Mouse (Mus musculus) macrophage (primary cell): ENCODE results near the gene Ndufv2. TPM values are rescaled to one million over a fixed set of nuclear protein-coding genes. Genes with fewer than 3 reads are reported as not detected.

Source experiments
- H3K27ac ChIP-seq: fragments of 350-480 bp; formaldehyde crosslinking; 2 replicates; pipeline ENCODE4 v1.9.0; 2021
- H3K36me3 ChIP-seq: fragments of 350-480 bp; formaldehyde crosslinking; 2 replicates; pipeline ENCODE4 v1.9.0; 2021; ENCODE audit errors: inconsistent target
- H3K4me3 ChIP-seq: fragments of 350-480 bp; formaldehyde crosslinking; 2 replicates; pipeline ENCODE4 v1.9.0; 2021; ENCODE audit errors: inconsistent target
- H3K79me2 ChIP-seq: fragments of 350-480 bp; formaldehyde crosslinking; 2 replicates; pipeline ENCODE4 v1.9.0; 2021; ENCODE audit errors: inconsistent target
- WGBS: methylation state at CpG from one replicate; pipeline ENCODE4 v1.1.7; 2026; ENCODE audit warnings: inconsistent platforms; ENCODE audit not compliant: missing documents; 5-methylcytosine and 5-hydroxymethylcytosine counted together
- polyA plus RNA-seq: library from polyadenylated mRNA; stranded (reverse); fragments of 250-400 nt; gene quantifications from 3 replicates; pipeline ENCODE4 v1.2.4, GENCODE M21; 2018; ENCODE audit warnings: inconsistent platforms

Gene Ndufv2
- polyA plus RNA-seq, 1 experiment from 2014 or later = 93.9 TPM

GRCm38 (mm10) chr17:66106601-66107267 lies 5.4 kb upstream of the Ndufv2 start:
- WGBS = 41% methylated on average over 7 of the region's 10 CpGs
- Histone ChIP-seq H3K27ac (no peak overlapping the region), H3K79me2 (peaks cover 1% of the 10 kb centered on the region; the same call in 1 of the 2 replicates), H3K4me3 (no peak overlapping the region), H3K36me3 (no peaks in the 10 kb centered on the region)

GRCm38 (mm10) chr17:66104076-66104475 lies 2.7 kb upstream of the Ndufv2 start:
- H3K36me3 ChIP-seq = no peaks in the 10 kb centered on the region
- no peak overlapping the region for H3K27ac ChIP-seq
- peaks cover 19% of the 10 kb centered on the region for H3K79me2 ChIP-seq
- WGBS = 95% methylated on average over 7 of the region's 7 CpGs
- no peak overlapping the region for H3K4me3 ChIP-seq

DNA sequence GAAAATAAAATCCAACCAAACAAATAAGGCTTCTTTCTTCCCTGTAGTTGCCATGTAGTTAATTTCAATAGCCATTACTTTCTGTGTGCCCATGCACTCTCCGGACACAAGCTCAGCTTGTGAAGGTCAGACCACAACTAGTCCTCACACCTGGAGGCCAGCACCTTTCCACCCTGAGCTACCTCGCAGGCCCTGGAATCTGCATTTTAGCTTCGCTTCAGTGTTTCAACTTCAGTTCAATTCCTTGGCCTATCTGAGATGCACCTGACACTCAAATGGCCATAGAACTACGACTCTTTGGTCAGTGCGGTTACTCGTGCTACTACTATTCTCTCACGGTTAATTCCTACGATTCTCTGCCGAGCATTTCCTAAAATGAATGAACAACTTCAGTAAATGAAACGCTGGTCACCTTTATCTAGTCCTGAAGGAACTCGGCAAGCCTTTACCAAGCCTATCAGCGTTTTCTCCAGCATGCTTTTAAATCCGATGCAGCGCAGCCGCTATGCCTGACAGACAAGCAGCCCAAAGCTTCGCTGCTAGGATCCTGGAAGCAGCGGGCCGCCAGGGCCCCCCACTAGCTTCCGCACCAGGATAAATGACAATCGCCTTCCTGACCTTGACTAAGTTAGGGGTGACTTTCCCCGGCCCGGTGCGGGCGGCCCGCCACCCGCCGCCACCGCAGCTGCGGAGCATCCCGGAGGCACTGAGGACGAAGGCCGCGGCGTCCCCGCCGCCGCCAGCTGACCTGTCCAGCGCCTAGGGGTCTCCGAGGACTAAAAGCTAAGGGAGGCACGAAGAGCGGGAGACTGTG lies 586 bp downstream of the Ndufv2 start:
- H3K36me3 ChIP-seq = no peaks in the 10 kb centered on the region
- H3K79me2 ChIP-seq = peaks cover 52% of the 10 kb centered on the region
- WGBS = 0% methylated on average over 41 of the region's 41 CpGs

DNA sequence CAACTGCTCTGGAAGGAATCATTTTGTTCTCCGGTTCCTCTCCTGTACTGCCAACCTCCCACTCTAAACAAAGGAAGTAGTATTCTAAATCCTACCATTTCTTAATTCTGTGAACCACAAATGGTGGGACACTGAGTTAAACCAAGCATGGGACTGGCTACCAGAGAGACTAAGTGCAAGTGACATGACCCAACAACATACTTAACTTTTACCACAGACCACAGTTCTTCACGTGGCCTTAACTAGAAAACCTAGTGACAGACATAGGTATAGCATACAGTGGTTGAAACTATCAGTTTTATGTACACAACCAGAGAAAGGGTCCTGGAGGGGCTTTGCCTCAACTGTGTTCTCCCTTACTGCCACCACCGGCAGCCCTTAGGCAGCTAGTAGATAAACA lies 8.7 kb downstream of the Ndufv2 start:
- Histone ChIP-seq H3K36me3 (peaks cover 9% of the 10 kb centered on the region; the same call in 1 of the 2 replicates), H3K4me3 (no peak overlapping the region)
- 85% methylated on average over 3 of the region's 3 CpGs for WGBS

More for the DNA sequence above, 586 bp downstream of the Ndufv2 start:
- Histone ChIP-seq H3K27ac (peak overlapping the region; percentile 22; the same call in 1 of the 2 replicates), H3K4me3 (peak overlapping the region; percentile 81)

DNA sequence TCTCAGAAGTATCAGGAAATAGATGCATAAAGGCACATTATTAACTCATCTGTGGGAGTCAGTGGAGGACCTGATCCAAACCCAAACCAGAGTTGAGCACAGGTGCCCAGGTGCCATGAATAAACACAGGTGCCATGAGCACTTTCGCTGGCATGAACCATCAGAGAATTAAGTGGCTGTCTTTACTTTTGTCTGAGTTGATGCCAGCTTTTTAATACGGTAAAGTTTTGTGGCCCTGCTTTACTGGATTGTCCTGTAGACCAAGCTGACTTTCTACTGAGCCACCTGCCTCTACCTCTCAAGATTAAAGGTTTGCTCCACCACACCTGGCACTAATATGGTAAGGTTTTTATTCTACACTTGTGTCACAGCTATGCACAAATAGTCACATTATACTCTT lies 9.3 kb downstream of the Ndufv2 start:
- no peak overlapping the region for H3K4me3 ChIP-seq
- H3K36me3 ChIP-seq = peaks cover 14% of the 10 kb centered on the region; the same call in 1 of the 2 replicates
- WGBS = 92% methylated on average over 2 of the region's 2 CpGs
- no peak overlapping the region for H3K27ac ChIP-seq
- peaks cover 74% of the 10 kb centered on the region for H3K79me2 ChIP-seq

More for the DNA sequence above, 8.7 kb downstream of the Ndufv2 start:
- Histone ChIP-seq H3K79me2 (peaks cover 80% of the 10 kb centered on the region), H3K27ac (no peak overlapping the region)

DNA sequence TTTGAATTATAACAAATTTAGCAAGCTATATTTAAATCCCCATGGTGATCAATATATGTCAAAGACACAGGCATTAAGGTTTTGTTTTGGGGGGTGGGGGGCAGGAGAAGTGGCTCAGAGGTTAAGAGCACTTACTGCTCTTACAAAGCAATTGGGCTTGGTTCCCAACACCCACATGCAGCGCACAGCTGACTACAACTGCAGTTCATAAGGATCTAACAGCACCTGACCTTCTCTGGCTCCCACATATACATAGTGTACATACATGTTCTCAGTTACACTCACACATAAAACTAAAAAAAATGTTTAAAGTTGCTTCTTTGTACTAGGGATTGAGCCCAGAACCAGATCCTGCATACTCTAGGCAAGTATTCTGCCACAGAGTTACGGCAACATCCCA lies 10.0 kb downstream of the Ndufv2 start:
- WGBS = 100% methylated on average over 2 of the region's 2 CpGs
- Histone ChIP-seq H3K79me2 (peaks cover 68% of the 10 kb centered on the region), H3K4me3 (no peak overlapping the region), H3K36me3 (peaks cover 21% of the 10 kb centered on the region; the same call in 1 of the 2 replicates), H3K27ac (no peak overlapping the region)

DNA sequence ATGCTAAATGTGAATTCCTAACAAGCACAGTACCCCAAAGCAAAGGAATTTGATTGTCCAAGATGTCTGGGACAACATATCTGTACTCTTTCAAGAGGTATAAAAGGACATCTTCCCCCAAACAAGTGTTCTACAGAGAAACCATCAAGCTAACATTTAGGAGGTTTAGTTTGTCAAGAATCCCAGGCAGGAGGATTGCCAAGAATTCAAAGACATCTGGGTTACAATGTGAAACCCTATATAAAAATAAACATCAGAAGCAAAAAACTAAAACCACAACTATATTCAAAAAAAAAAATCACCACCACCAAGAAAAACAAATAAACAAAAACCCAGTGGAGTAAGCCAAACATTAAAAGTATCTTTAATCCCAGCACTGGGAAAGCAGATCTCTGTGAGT lies 11.1 kb downstream of the Ndufv2 start:
- Histone ChIP-seq H3K36me3 (peaks cover 32% of the 10 kb centered on the region), H3K79me2 (peaks cover 56% of the 10 kb centered on the region), H3K27ac (no peak overlapping the region), H3K4me3 (no peak overlapping the region)

GRCm38 (mm10) chr17:66085038-66085437 lies 16.3 kb downstream of the Ndufv2 start:
- Histone ChIP-seq H3K27ac (no peak overlapping the region), H3K36me3 (peaks cover 45% of the 10 kb centered on the region), H3K4me3 (no peak overlapping the region), H3K79me2 (peaks cover 4% of the 10 kb centered on the region; the same call in 1 of the 2 replicates)
- 83% methylated on average over 1 of the region's 1 CpGs for WGBS

DNA sequence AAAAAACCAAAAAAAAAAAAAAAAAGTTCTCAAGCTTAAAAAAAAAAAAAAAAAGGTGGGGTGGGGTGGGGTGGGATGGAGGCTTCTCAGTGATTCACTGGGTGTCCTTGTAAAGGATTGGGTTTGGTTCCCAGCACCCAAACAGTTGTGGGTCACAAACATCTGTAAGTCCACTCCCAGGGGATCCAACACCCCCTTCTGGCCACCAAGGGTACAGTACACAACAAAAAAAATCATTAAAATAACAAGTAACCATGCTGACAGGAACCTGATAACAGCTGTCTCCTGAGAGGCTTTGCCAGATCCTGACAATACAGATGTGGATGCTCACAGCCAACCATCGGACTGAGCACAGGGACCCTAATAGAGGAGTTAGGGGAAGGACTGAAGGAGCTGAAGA lies 16.9 kb downstream of the Ndufv2 start:
- no peak overlapping the region for H3K4me3 ChIP-seq
- H3K36me3 ChIP-seq = peaks cover 51% of the 10 kb centered on the region
- 100% methylated on average over 1 of the region's 1 CpGs for WGBS
- no peaks in the 10 kb centered on the region; the same call in 1 of the 2 replicates for H3K79me2 ChIP-seq
- no peak overlapping the region for H3K27ac ChIP-seq

- Histone ChIP-seq H3K4me3 (peak overlapping the region; percentile 53), H3K27ac (peak overlapping the region; percentile 51), H3K79me2 (peaks cover 38% of the 10 kb centered on the region), H3K36me3 (peaks cover 8% of the 10 kb centered on the region; the same call in 1 of the 2 replicates)
- WGBS = under 1% methylated on average over 23 of the region's 23 CpGs
Observed at GRCm38 (mm10) chr17:66077437-66077850, 23.9 kb downstream of the Ndufv2 start.

GRCm38 (mm10) chr17:66076934-66077333 lies 24.4 kb downstream of the Ndufv2 start, which contains the start of gene Ankrd12:
Ankrd12 (minus strand) TSS chr17:66077089.
- peaks cover 43% of the 10 kb centered on the region for H3K79me2 ChIP-seq
- H3K4me3 ChIP-seq = peak within 1 kb of the TSS; percentile 76
- peak within 1 kb of the TSS; percentile 51 for H3K27ac ChIP-seq
- WGBS = under 1% methylated on average over 45 of the region's 53 CpGs
- H3K36me3 ChIP-seq = peaks cover 8% of the 10 kb centered on the region; the same call in 1 of the 2 replicates

DNA sequence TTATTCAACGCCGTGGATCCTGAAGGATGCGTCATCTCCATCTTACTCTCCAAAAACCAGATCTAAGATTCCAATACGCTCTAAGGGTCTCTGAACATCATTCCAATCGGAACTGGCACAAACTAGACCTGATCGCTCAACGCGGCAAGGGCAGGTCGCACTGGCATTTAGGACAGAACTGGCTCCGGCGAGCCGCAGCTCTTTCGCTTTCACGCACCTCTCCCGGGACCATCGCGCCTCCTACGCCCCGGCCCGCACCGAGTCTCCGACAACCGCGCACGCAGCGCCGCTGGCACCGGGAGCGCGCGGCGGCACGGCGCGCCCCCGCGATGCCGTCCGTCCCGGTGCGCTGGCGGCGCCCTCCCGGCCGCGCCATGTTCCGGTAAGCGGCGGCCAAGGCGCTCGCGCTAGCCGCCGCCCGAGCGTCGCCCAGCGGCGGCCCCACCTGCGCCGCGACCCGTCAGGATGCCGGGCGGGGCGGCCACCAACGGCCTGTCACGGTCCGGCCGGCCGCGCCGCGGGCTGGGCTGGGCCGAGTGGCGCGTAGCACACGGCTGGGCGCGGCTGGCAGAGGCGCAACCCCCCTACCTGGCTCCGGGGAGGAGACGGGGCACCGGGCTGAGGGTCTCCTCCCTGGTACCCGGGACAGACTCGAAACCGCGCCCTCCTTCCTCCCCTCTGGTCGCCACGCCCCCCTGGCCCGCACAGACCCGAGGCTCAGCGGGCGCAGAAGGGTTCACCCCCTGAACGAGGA lies 25.0 kb downstream of the Ndufv2 start:
- Histone ChIP-seq H3K27ac (peak overlapping the region; percentile 29; the same call in 1 of the 2 replicates), H3K79me2 (peaks cover 49% of the 10 kb centered on the region), H3K36me3 (peaks cover 8% of the 10 kb centered on the region; the same call in 1 of the 2 replicates), H3K4me3 (peak overlapping the region; percentile 76)
- WGBS = 2% methylated on average over 75 of the region's 95 CpGs

- H3K4me3 ChIP-seq = peak overlapping the region; percentile 76
- H3K27ac ChIP-seq = peak overlapping the region; percentile 29; the same call in 1 of the 2 replicates
- peaks cover 8% of the 10 kb centered on the region; the same call in 1 of the 2 replicates for H3K36me3 ChIP-seq
- 0% methylated on average over 12 of the region's 12 CpGs for whole genome bisulfite sequencing
- H3K79me2 ChIP-seq = peaks cover 54% of the 10 kb centered on the region
Observed at GRCm38 (mm10) chr17:66075827-66076173, 25.6 kb downstream of the Ndufv2 start.

- no peaks in the 10 kb centered on the region for H3K36me3 ChIP-seq
- 76% methylated on average over 7 of the region's 7 CpGs for WGBS
- H3K27ac ChIP-seq = no peak overlapping the region
- H3K79me2 ChIP-seq = peaks cover 73% of the 10 kb centered on the region
- no peak overlapping the region for H3K4me3 ChIP-seq
Observed at GRCm38 (mm10) chr17:66073971-66074370, 27.4 kb downstream of the Ndufv2 start.
